Mouse (Mus musculus) intestine, postnatal 0 days (tissue): ENCODE results near the gene E030025P04Rik. TPM values are rescaled to one million over a fixed set of nuclear protein-coding genes. Genes with fewer than 3 reads are reported as not detected.

ENCODE experiments used
- ATAC-seq: fragments of 200-750 bp; cut with Nextera tagmentation; 2 replicates; pipeline ENCODE4 v1.8.0; 2017; ENCODE audit warnings: mild to moderate bottlenecking, moderate TSS enrichment, moderate library complexity
- H3K27ac ChIP-seq: fragments of 300-500 bp; sonication (generic); 2 replicates; pipeline ENCODE4 v1.5.1; 2014; ENCODE audit warnings: mild to moderate bottlenecking, low read depth, low read length, moderate library complexity
- H3K27me3 ChIP-seq: fragments of 300-500 bp; sonication (generic); replicated peaks from 2 replicates; pipeline ENCODE4 v1.6.1; 2014; ENCODE audit warnings: low read length, mixed read lengths; ENCODE audit not compliant: control insufficient read depth, insufficient read depth
- H3K36me3 ChIP-seq: fragments of 300-500 bp; sonication (generic); 2 replicates; pipeline ENCODE4 v1.6.1; 2014; ENCODE audit warnings: mild to moderate bottlenecking, moderate library complexity; ENCODE audit not compliant: control insufficient read depth, insufficient read depth
- H3K4me1 ChIP-seq: fragments of 300-500 bp; sonication (generic); replicated peaks from 2 replicates; pipeline ENCODE4 v1.6.1; 2014; ENCODE audit warnings: antibody characterized with exemption, low read length, mixed read lengths; ENCODE audit not compliant: control insufficient read depth, insufficient read depth
- H3K4me2 ChIP-seq: fragments of 300-500 bp; sonication (generic); replicated peaks from 2 replicates; pipeline ENCODE4 v1.6.1; 2014; ENCODE audit warnings: low read depth, mild to moderate bottlenecking, moderate library complexity
- H3K4me3 ChIP-seq: fragments of 300-500 bp; sonication (generic); 2 replicates; pipeline ENCODE4 v1.5.1; 2014; ENCODE audit warnings: low read depth, low read length
- H3K9ac ChIP-seq: fragments of 300-500 bp; sonication (generic); 2 replicates; pipeline ENCODE4 v1.6.1; 2014; ENCODE audit warnings: mild to moderate bottlenecking, low read depth, low read length
- H3K9me3 ChIP-seq: fragments of 300-500 bp; sonication (generic); 2 replicates; pipeline ENCODE4 v1.6.1; 2016; ENCODE audit warnings: mixed run types; ENCODE audit not compliant: control insufficient read depth
- CTCF ChIP-seq: sonication (generic); IDR thresholded peaks from 2 replicates; pipeline ENCODE4 v1.5.1; 2016; ENCODE audit warnings: low read depth, mild to moderate bottlenecking, control low read depth, antibody characterized with exemption, moderate library complexity
- WGBS: fragments of 180-500 bp; shearing (Covaris S2); extraction: QIAGEN DNeasy Blood & Tissue Kit; methylation state at CpG from one replicate; pipeline ENCODE4 v1.1.7; 2014; 5-methylcytosine and 5-hydroxymethylcytosine counted together
- polyA plus RNA-seq: library from polyadenylated mRNA; unstranded; fragments of >200 nt; fragmentation: Nextera tagmentation; extraction: Ambion mirVana; gene quantifications from 2 replicates; pipeline ENCODE4 v1.2.1, GENCODE M21; 2015

Gene E030025P04Rik
- polyA plus RNA-seq, 1 experiment from 2014 or later: not detected

GRCm38 (mm10) chr11:109178788-109179518 lies 34.8 kb upstream of the E030025P04Rik start:
- no peak for ATAC-seq
- Histone ChIP-seq H3K9ac (no peak overlapping the region), H3K27ac (no peak overlapping the region), H3K9me3 (no peaks in the 10 kb centered on the region), H3K4me3 (no peak overlapping the region), H3K4me2 (no peak overlapping the region), H3K27me3 (no peaks in the 10 kb centered on the region), H3K36me3 (no peaks in the 10 kb centered on the region), H3K4me1 (no peaks in the 10 kb centered on the region)
- TF ChIP-seq CTCF: peak; percentile 86
- 64% methylated on average over 8 of the region's 8 CpGs for WGBS

GRCm38 (mm10) chr11:109175376-109175969 lies 31.3 kb upstream of the E030025P04Rik start:
- Histone ChIP-seq H3K36me3 (no peaks in the 10 kb centered on the region), H3K9me3 (no peaks in the 10 kb centered on the region), H3K9ac (no peak overlapping the region), H3K4me1 (no peaks in the 10 kb centered on the region), H3K4me3 (no peak overlapping the region), H3K4me2 (no peak overlapping the region), H3K27me3 (no peaks in the 10 kb centered on the region), H3K27ac (no peak overlapping the region)
- WGBS: 90% methylated on average over 8 of the region's 8 CpGs
- no peak for ATAC-seq
- TF ChIP-seq CTCF: no peak

GRCm38 (mm10) chr11:109172224-109172623 lies 28.1 kb upstream of the E030025P04Rik start:
- TF ChIP-seq CTCF: peak; percentile 27; the same call in 1 of the 2 replicates
- ATAC-seq: no peak
- Histone ChIP-seq H3K4me3 (no peak overlapping the region), H3K27ac (no peak overlapping the region), H3K27me3 (no peaks in the 10 kb centered on the region), H3K4me2 (no peak overlapping the region), H3K9ac (no peak overlapping the region), H3K36me3 (no peaks in the 10 kb centered on the region), H3K9me3 (no peaks in the 10 kb centered on the region), H3K4me1 (no peaks in the 10 kb centered on the region)
- 93% methylated on average over 1 of the region's 1 CpGs for WGBS

GRCm38 (mm10) chr11:109170771-109171170 lies 26.6 kb upstream of the E030025P04Rik start:
- TF ChIP-seq CTCF: no peak

GRCm38 (mm10) chr11:109157694-109158093 lies 13.5 kb upstream of the E030025P04Rik start:
- ATAC-seq: no peak
- WGBS: 68% methylated on average over 5 of the region's 5 CpGs
- no peak overlapping the region for H3K9ac ChIP-seq

More at GRCm38 (mm10) chr11:109170771-109171170, 26.6 kb upstream of the E030025P04Rik start:
- Histone ChIP-seq H3K4me2 (no peak overlapping the region), H3K4me3 (no peak overlapping the region), H3K27me3 (no peaks in the 10 kb centered on the region), H3K27ac (no peak overlapping the region), H3K9me3 (no peaks in the 10 kb centered on the region), H3K9ac (no peak overlapping the region), H3K36me3 (no peaks in the 10 kb centered on the region), H3K4me1 (no peaks in the 10 kb centered on the region)
- 95% methylated on average over 6 of the region's 6 CpGs for WGBS
- ATAC-seq: no peak

GRCm38 (mm10) chr11:109144890-109145341 lies 747 bp upstream of the E030025P04Rik start:
- Histone ChIP-seq H3K4me3 (no peak overlapping the region), H3K27ac (no peak overlapping the region), H3K36me3 (no peaks in the 10 kb centered on the region), H3K4me1 (peaks cover 13% of the 10 kb centered on the region; the same call in 1 of the 2 replicates), H3K9me3 (no peaks in the 10 kb centered on the region), H3K9ac (no peak overlapping the region), H3K27me3 (no peaks in the 10 kb centered on the region), H3K4me2 (no peak overlapping the region)
- no peak for TF ChIP-seq CTCF
- WGBS: 14% methylated on average over 7 of the region's 7 CpGs
- peak; percentile 49 for ATAC-seq

More at GRCm38 (mm10) chr11:109157694-109158093, 13.5 kb upstream of the E030025P04Rik start:
- no peak for TF ChIP-seq CTCF
- no peak overlapping the region for H3K4me2 ChIP-seq
- no peak overlapping the region for H3K4me3 ChIP-seq
- H3K27ac ChIP-seq: no peak overlapping the region
- no peaks in the 10 kb centered on the region for H3K36me3 ChIP-seq
- H3K4me1 ChIP-seq: no peaks in the 10 kb centered on the region
- no peaks in the 10 kb centered on the region for H3K9me3 ChIP-seq
- H3K27me3 ChIP-seq: no peaks in the 10 kb centered on the region
